Mouse (Mus musculus) stomach, postnatal 0 days (tissue): ENCODE data around the gene Cdk5rap2.

Experiments
- CTCF ChIP-seq: IDR thresholded peaks from 2 replicates; pipeline ENCODE4 v1.5.1; 2016; ENCODE audit warnings: antibody characterized with exemption, low read depth, mild to moderate bottlenecking, moderate library complexity
- EP300 ChIP-seq: optimal IDR thresholded peaks from 2 replicates; pipeline ENCODE3; 2016; ENCODE audit warnings: antibody characterized with exemption

DNA sequence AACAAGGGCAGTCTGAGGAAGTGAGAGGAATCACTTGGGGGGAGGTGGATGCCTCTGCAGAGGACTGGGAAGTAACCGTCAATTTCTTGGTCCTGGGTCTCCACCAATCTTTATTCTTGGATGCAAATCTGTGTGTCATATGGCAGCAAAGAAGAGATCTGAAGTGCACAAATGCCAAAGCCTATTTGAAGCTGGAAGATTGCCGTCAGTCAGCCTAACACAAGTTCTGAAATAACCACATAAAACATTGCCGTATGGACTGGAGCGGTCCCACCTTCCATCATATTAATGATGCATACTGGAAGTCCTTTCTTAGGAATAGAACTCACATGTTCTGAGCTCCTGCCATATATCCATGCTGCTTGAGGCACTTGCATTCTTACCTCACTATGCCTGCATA, 131.4 kb downstream of the Cdk5rap2 start:
- no peak for TF ChIP-seq CTCF
- TF ChIP-seq EP300 = no peak
